Mouse (Mus musculus): ENCODE measurements around the gene Gm815. TPM values are rescaled to one million over a fixed set of nuclear protein-coding genes. Genes with fewer than 3 reads are reported as not detected.

Gm815 gene
- total and polyA plus RNA-seq, 3 experiments = not detected

GRCm38 (mm10) chr19:26881866-26882427 is 3.7 kb upstream of the Gm815 start:
- no peak overlapping the region for H3K9ac ChIP-seq (ENCODE audit: low read depth, low read length)
- H3K27me3 ChIP-seq (ENCODE audit: control insufficient read depth, insufficient read depth, low read length) = no peaks in the 10 kb centered on the region
- intact Hi-C loops (cut with DNase I) = no loop called here
- H3K4me3 ChIP-seq = no peak overlapping the region
- DNase-seq = no peak
- no peak for TF ChIP-seq EP300 (IDR thresholded peaks at IDR 0.05; ENCODE audit: insufficient read depth, low read depth, low read length)
- TF ChIP-seq POLR2A (IDR thresholded peaks at IDR 0.05; ENCODE audit: insufficient read depth, low read depth, low read length) = no peak
- no peak for TF ChIP-seq CTCF (IDR thresholded peaks at IDR 0.05)
- WGBS = 93% methylated on average over 10 of the region's 10 CpGs
- no peaks in the 10 kb centered on the region for H3K4me1 ChIP-seq (ENCODE audit: control insufficient read depth, insufficient read depth, low read length)
- H3K79me2 ChIP-seq (replicated peaks; ENCODE audit: control insufficient read depth, insufficient read depth, low read length) = no peaks in the 10 kb centered on the region
- H3K36me3 ChIP-seq (ENCODE audit: control insufficient read depth, insufficient read depth, low read length) = no peaks in the 10 kb centered on the region
- no peak overlapping the region for H3K27ac ChIP-seq

- WGBS = 85% methylated on average over 9 of the region's 9 CpGs
- TF ChIP-seq POLR2A (IDR thresholded peaks at IDR 0.05; ENCODE audit: insufficient read depth, low read depth, low read length) (no peak), EP300 (IDR thresholded peaks at IDR 0.05; ENCODE audit: insufficient read depth, low read depth, low read length) (no peak), CTCF (IDR thresholded peaks at IDR 0.05) (no peak)
- H3K27ac ChIP-seq = no peak overlapping the region
- no peaks in the 10 kb centered on the region for H3K79me2 ChIP-seq (replicated peaks; ENCODE audit: control insufficient read depth, insufficient read depth, low read length)
- no peak overlapping the region for H3K4me3 ChIP-seq
- H3K9ac ChIP-seq (ENCODE audit: low read depth, low read length) = no peak overlapping the region
- DNase-seq = no peak
- peaks cover 2% of the 10 kb centered on the region for H3K4me1 ChIP-seq (ENCODE audit: control insufficient read depth, insufficient read depth, low read length)
- H3K27me3 ChIP-seq (ENCODE audit: control insufficient read depth, insufficient read depth, low read length) = no peaks in the 10 kb centered on the region
- no peaks in the 10 kb centered on the region for H3K36me3 ChIP-seq (ENCODE audit: control insufficient read depth, insufficient read depth, low read length)
- intact Hi-C loops (cut with DNase I) = no loop called here
Measured at GRCm38 (mm10) chr19:26888171-26888570, 2.5 kb downstream of the Gm815 start.

GRCm38 (mm10) chr19:26891306-26891964 is 5.8 kb downstream of the Gm815 start:
- Histone ChIP-seq H3K4me3 (no peak overlapping the region), H3K79me2 (replicated peaks; ENCODE audit: control insufficient read depth, insufficient read depth, low read length) (no peaks in the 10 kb centered on the region), H3K27me3 (ENCODE audit: control insufficient read depth, insufficient read depth, low read length) (no peaks in the 10 kb centered on the region), H3K36me3 (ENCODE audit: control insufficient read depth, insufficient read depth, low read length) (no peaks in the 10 kb centered on the region), H3K27ac (no peak overlapping the region), H3K9ac (ENCODE audit: low read depth, low read length) (no peak overlapping the region), H3K4me1 (ENCODE audit: control insufficient read depth, insufficient read depth, low read length) (peaks cover 2% of the 10 kb centered on the region)
- no peak for TF ChIP-seq EP300 (IDR thresholded peaks at IDR 0.05; ENCODE audit: insufficient read depth, low read depth, low read length)
- TF ChIP-seq POLR2A (IDR thresholded peaks at IDR 0.05; ENCODE audit: insufficient read depth, low read depth, low read length) = no peak
- no peak for TF ChIP-seq CTCF (IDR thresholded peaks at IDR 0.05)
- 38% methylated on average over 9 of the region's 9 CpGs for WGBS
- intact Hi-C loops (cut with DNase I) = no loop called here
- DNase-seq = peak; percentile 31 to 50

- H3K9ac ChIP-seq (ENCODE audit: low read depth, low read length) = no peak overlapping the region
- H3K4me1 ChIP-seq (ENCODE audit: control insufficient read depth, insufficient read depth, low read length) = peaks cover 2% of the 10 kb centered on the region
- 49% methylated on average over 5 of the region's 5 CpGs for WGBS
- no peak overlapping the region for H3K4me3 ChIP-seq
- H3K27ac ChIP-seq = no peak overlapping the region
- no peaks in the 10 kb centered on the region for H3K27me3 ChIP-seq (ENCODE audit: control insufficient read depth, insufficient read depth, low read length)
- no peaks in the 10 kb centered on the region for H3K79me2 ChIP-seq (replicated peaks; ENCODE audit: control insufficient read depth, insufficient read depth, low read length)
- peak in 1 of 2 experiments; percentile 7 for DNase-seq
- no peak for TF ChIP-seq EP300 (IDR thresholded peaks at IDR 0.05; ENCODE audit: insufficient read depth, low read depth, low read length)
- no peak for TF ChIP-seq POLR2A (IDR thresholded peaks at IDR 0.05; ENCODE audit: insufficient read depth, low read depth, low read length)
- TF ChIP-seq CTCF (IDR thresholded peaks at IDR 0.05) = peak; percentile 38
- no peaks in the 10 kb centered on the region for H3K36me3 ChIP-seq (ENCODE audit: control insufficient read depth, insufficient read depth, low read length)
- intact Hi-C loops (cut with DNase I) = no loop called here
Measured at GRCm38 (mm10) chr19:26892861-26893260, 7.2 kb downstream of the Gm815 start.

- no peak overlapping the region for H3K4me3 ChIP-seq
- intact Hi-C loops (cut with DNase I) = no loop called here
- H3K79me2 ChIP-seq (replicated peaks; ENCODE audit: control insufficient read depth, insufficient read depth, low read length) = no peaks in the 10 kb centered on the region
- no peak overlapping the region for H3K9ac ChIP-seq (ENCODE audit: low read depth, low read length)
- no peaks in the 10 kb centered on the region for H3K36me3 ChIP-seq (ENCODE audit: control insufficient read depth, insufficient read depth, low read length)
- DNase-seq = no peak
- H3K27ac ChIP-seq = no peak overlapping the region
- no peaks in the 10 kb centered on the region for H3K27me3 ChIP-seq (ENCODE audit: control insufficient read depth, insufficient read depth, low read length)
- no peaks in the 10 kb centered on the region for H3K4me1 ChIP-seq (ENCODE audit: control insufficient read depth, insufficient read depth, low read length)
- TF ChIP-seq EP300 (IDR thresholded peaks at IDR 0.05; ENCODE audit: insufficient read depth, low read depth, low read length) = no peak
- no peak for TF ChIP-seq POLR2A (IDR thresholded peaks at IDR 0.05; ENCODE audit: insufficient read depth, low read depth, low read length)
- no peak for TF ChIP-seq CTCF (IDR thresholded peaks at IDR 0.05)
- WGBS = 44% methylated on average over 4 of the region's 4 CpGs
Measured at GRCm38 (mm10) chr19:26902162-26902561, 16.5 kb downstream of the Gm815 start.

GRCm38 (mm10) chr19:26914245-26914644 is 28.6 kb downstream of the Gm815 start:
- TF ChIP-seq POLR2A (IDR thresholded peaks at IDR 0.05; ENCODE audit: insufficient read depth, low read depth, low read length) (no peak), EP300 (IDR thresholded peaks at IDR 0.05; ENCODE audit: insufficient read depth, low read depth, low read length) (no peak)
- Histone ChIP-seq H3K79me2 (replicated peaks; ENCODE audit: control insufficient read depth, insufficient read depth, low read length) (no peaks in the 10 kb centered on the region), H3K4me1 (ENCODE audit: control insufficient read depth, insufficient read depth, low read length) (no peaks in the 10 kb centered on the region), H3K27ac (no peak overlapping the region), H3K4me3 (no peak overlapping the region), H3K36me3 (ENCODE audit: control insufficient read depth, insufficient read depth, low read length) (no peaks in the 10 kb centered on the region), H3K27me3 (ENCODE audit: control insufficient read depth, insufficient read depth, low read length) (no peaks in the 10 kb centered on the region), H3K9ac (ENCODE audit: low read depth, low read length) (no peak overlapping the region)
- intact Hi-C loops (cut with DNase I) = no loop called here
- no peak for DNase-seq
- WGBS = 29% methylated on average over 1 of the region's 1 CpGs

Measured in heart, adult 2 months (tissue).